Mouse (Mus musculus): ENCODE results near the gene Dcst2. TPM values are rescaled to one million over a fixed set of nuclear protein-coding genes. Genes with fewer than 3 reads are reported as not detected.

The Dcst2 gene
- polyA plus RNA-seq, 2 experiments, result 0.03 to 0.04 TPM

DNA sequence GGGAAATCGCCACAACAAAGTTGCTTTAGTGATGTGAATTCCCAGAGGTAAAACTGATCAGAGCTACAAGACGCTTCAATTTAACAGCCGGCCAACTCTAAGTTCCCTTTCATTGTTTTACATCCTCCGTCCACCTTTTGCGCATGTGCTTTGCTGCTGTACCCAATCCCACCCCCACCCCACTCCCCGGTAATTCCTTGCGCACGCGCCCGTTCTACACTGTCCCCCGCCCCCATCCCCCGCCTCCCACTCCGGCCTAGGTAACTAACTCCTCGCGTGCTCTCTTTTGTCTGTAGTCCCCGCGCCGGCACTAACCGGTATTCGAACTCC lies 56.0 kb downstream of the Dcst2 start:
- TF ChIP-seq EP300 (IDR thresholded peaks at IDR 0.05; ENCODE audit: low read depth), result no peak
- no peak for TF ChIP-seq CTCF (IDR thresholded peaks at IDR 0.05; ENCODE audit: low read depth)
- H3K9ac ChIP-seq (replicated peaks), result peak overlapping the region; percentile 68
- under 1% methylated on average over 20 of the region's 20 CpGs for WGBS (ENCODE audit: insufficient replicate concordance)
- H3K4me3 ChIP-seq (ENCODE audit: insufficient read depth in 1 of 2, low read depth in 2 of 2, low read length in 2 of 2), result peak overlapping the region; percentile 84 to 97
- ATAC-seq (ENCODE audit: insufficient read depth) (peak; percentile 32), DNase-seq (ENCODE audit: low read depth in 3 of 3, low spot score in 3 of 3) (no peak)
- H3K4me2 ChIP-seq (ENCODE audit: low read depth), result peak overlapping the region; percentile 71
- H3K9me3 ChIP-seq (ENCODE audit: control insufficient read depth, low read length), result no peaks in the 10 kb centered on the region
- H3K4me1 ChIP-seq (replicated peaks; ENCODE audit: control insufficient read depth in 2 of 2, insufficient read depth in 2 of 2, low read length in 1 of 2), result peaks cover 29 to 39% of the 10 kb centered on the region in 2 experiments
- no peaks in the 10 kb centered on the region for H3K27me3 ChIP-seq (ENCODE audit: control insufficient read depth, insufficient read depth, low read length)
- H3K27ac ChIP-seq, result peak overlapping the region; percentile 63
- peaks cover 28% of the 10 kb centered on the region for H3K36me3 ChIP-seq (replicated peaks; ENCODE audit: control insufficient read depth, insufficient read depth, low read depth)

DNA sequence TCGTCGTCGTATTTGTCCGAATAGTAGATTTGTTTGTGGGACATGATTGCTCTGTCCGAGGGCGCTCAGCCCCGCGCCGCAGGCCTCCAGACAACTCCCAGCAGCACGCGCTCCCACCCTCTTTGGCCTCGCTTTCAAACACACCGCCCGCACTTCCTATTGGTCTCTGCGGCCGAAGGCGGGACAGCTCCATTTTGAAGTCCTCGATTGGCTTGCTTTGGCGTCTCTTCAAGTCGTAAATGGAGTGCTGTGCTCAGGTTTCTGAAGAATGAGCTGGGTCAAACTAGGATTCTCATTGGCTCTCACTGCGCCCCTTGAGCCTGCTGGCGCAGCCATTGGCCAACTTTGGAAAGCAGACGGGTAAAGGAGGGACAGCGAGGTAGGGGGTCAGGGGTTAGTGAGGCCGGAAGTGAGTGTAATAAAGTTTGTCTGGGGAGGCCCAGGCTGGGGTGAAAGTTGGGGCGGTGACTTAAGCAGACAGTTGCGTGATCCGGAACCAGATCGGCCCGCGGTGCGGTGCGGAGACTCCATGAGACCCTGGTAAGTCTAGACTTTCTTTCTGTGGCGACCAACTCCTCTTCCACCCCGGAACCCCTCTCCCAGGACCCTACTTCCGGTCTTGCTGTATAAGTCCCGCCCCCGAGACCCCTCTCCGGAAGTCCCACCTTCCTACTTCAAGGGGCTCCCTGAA lies 56.5 kb downstream of the Dcst2 start, which contains the start of the genes Cks1b and Shc1:
Gene Cks1b, minus strand, starts transcription at position 214 of the 691 bp plus-strand sequence.
Gene Shc1, plus strand, starts transcription at position 274 of the 691 bp plus-strand sequence.
- DNase-seq (ENCODE audit: low read depth in 3 of 3, low spot score in 3 of 3) (peak; percentile 98), ATAC-seq (ENCODE audit: insufficient read depth) (peak; percentile 90)
- H3K4me1 ChIP-seq (replicated peaks; ENCODE audit: control insufficient read depth in 2 of 2, insufficient read depth in 2 of 2, low read length in 1 of 2), result peaks cover 33 to 44% of the 10 kb centered on the region in 2 experiments
- H3K4me2 ChIP-seq (ENCODE audit: low read depth), result peak within 1 kb of the TSS; percentile 71
- peaks cover 30% of the 10 kb centered on the region for H3K36me3 ChIP-seq (replicated peaks; ENCODE audit: control insufficient read depth, insufficient read depth, low read depth)
- peak within 1 kb of the TSS; percentile 84 to 97 for H3K4me3 ChIP-seq (ENCODE audit: insufficient read depth in 1 of 2, low read depth in 2 of 2, low read length in 2 of 2)
- no peaks in the 10 kb centered on the region for H3K27me3 ChIP-seq (ENCODE audit: control insufficient read depth, insufficient read depth, low read length)
- under 1% methylated on average over 39 of the region's 39 CpGs for WGBS (ENCODE audit: insufficient replicate concordance)
- peak within 1 kb of the TSS; percentile 92 for H3K27ac ChIP-seq
- no peaks in the 10 kb centered on the region for H3K9me3 ChIP-seq (ENCODE audit: control insufficient read depth, low read length)
- H3K9ac ChIP-seq (replicated peaks), result peak within 1 kb of the TSS; percentile 91
- no peak for TF ChIP-seq CTCF (IDR thresholded peaks at IDR 0.05; ENCODE audit: low read depth)
- TF ChIP-seq EP300 (IDR thresholded peaks at IDR 0.05; ENCODE audit: low read depth), result peak; percentile 25; the same call in 1 of the 2 replicates

DNA sequence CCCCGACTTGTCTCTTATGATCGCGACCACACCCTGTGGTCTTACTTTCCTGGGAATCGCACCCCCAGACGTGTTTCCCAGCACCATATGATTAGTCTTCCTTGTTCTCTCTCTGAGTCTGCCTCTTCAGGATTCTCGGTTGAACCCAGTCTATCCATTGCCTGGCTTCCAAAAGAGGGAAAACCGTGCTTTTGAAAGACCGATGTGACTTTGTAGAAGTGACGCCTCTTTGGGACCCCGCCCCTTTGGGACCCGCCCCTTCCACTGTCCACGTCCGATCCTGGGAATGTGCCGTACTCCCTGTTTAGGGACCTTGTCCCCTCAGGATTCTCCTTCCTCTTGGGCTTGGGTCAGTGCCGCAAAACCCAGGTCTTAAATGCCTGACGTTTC lies 57.1 kb downstream of the Dcst2 start:
- Histone ChIP-seq H3K9ac (replicated peaks) (peak overlapping the region; percentile 91), H3K36me3 (replicated peaks; ENCODE audit: control insufficient read depth, insufficient read depth, low read depth) (peaks cover 29% of the 10 kb centered on the region), H3K27ac (peak overlapping the region; percentile 92), H3K27me3 (ENCODE audit: control insufficient read depth, insufficient read depth, low read length) (no peaks in the 10 kb centered on the region), H3K9me3 (ENCODE audit: control insufficient read depth, low read length) (no peaks in the 10 kb centered on the region), H3K4me3 (ENCODE audit: insufficient read depth in 1 of 2, low read depth in 2 of 2, low read length in 2 of 2) (peak overlapping the region; percentile 84 to 97), H3K4me1 (replicated peaks; ENCODE audit: control insufficient read depth in 2 of 2, insufficient read depth in 2 of 2, low read length in 1 of 2) (peaks cover 34 to 49% of the 10 kb centered on the region in 2 experiments), H3K4me2 (ENCODE audit: low read depth) (peak overlapping the region; percentile 71)
- ATAC-seq (ENCODE audit: insufficient read depth) (peak; percentile 9; the same call in 1 of the 2 replicates), DNase-seq (ENCODE audit: low read depth in 3 of 3, low spot score in 3 of 3) (peak in 2 of 3 experiments; percentile 54 to 62)
- TF ChIP-seq EP300 (IDR thresholded peaks at IDR 0.05; ENCODE audit: low read depth) (no peak), CTCF (IDR thresholded peaks at IDR 0.05; ENCODE audit: low read depth) (no peak)
- under 1% methylated on average over 16 of the region's 16 CpGs for WGBS (ENCODE audit: insufficient replicate concordance)

DNA sequence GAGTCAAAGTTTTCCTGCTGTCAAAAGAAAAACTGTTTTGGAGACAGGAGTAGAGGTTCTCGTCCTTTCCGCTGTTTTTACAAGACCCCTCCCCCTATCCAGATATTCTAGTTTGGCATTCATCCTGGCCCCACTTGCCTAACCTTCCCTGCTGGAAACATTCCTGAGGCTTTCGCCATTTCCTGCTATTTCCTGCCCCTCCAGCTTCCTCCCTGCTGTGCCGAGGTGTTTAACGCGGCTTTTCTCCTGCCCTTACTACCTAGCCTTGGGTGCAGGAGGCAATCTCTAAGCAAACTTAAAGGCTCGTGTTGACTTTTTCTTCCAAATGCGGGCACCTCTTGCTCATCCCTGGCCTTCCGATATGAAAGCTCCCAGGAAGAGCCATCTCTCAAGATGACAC lies 57.8 kb downstream of the Dcst2 start:
- WGBS (ENCODE audit: insufficient replicate concordance), result 7% methylated on average over 9 of the region's 9 CpGs
- TF ChIP-seq EP300 (IDR thresholded peaks at IDR 0.05; ENCODE audit: low read depth), result no peak
- TF ChIP-seq CTCF (IDR thresholded peaks at IDR 0.05; ENCODE audit: low read depth), result no peak
- Histone ChIP-seq H3K27ac (peak overlapping the region; percentile 92), H3K9ac (replicated peaks) (peak overlapping the region; percentile 91), H3K4me1 (replicated peaks; ENCODE audit: control insufficient read depth in 2 of 2, insufficient read depth in 2 of 2, low read length in 1 of 2) (peaks cover 41 to 56% of the 10 kb centered on the region in 2 experiments), H3K36me3 (replicated peaks; ENCODE audit: control insufficient read depth, insufficient read depth, low read depth) (peaks cover 29% of the 10 kb centered on the region), H3K27me3 (ENCODE audit: control insufficient read depth, insufficient read depth, low read length) (no peaks in the 10 kb centered on the region), H3K4me2 (ENCODE audit: low read depth) (peak overlapping the region; percentile 71), H3K9me3 (ENCODE audit: control insufficient read depth, low read length) (no peaks in the 10 kb centered on the region), H3K4me3 (ENCODE audit: insufficient read depth in 1 of 2, low read depth in 2 of 2, low read length in 2 of 2) (peak overlapping the region; percentile 84 to 97)
- ATAC-seq (ENCODE audit: insufficient read depth), result no peak
- no peak for DNase-seq (ENCODE audit: low read depth in 3 of 3, low spot score in 3 of 3)

DNA sequence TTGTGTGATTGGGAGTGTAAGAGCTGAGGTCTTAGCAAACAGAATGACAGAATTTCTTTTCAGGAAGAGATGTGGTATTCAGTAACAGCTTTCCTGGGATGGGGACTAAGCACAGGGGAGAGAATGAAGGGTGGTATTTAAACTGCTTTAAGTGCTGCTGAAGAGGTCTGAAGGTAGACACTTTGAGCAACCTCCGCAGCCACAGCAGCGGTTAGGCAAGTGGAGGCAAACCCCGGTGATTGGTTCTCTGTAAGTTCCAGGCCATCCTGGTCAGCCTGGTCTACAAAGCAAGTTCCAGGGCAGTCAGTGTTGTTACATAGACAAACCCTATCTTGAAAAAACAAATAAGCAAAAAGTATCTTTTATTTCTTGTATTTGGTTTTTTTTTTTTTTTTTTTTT lies 58.2 kb downstream of the Dcst2 start:
- Histone ChIP-seq H3K4me3 (ENCODE audit: insufficient read depth in 1 of 2, low read depth in 2 of 2, low read length in 2 of 2) (peak overlapping the region; percentile 84 to 97), H3K9me3 (ENCODE audit: control insufficient read depth, low read length) (no peaks in the 10 kb centered on the region), H3K9ac (replicated peaks) (peak overlapping the region; percentile 91), H3K4me2 (ENCODE audit: low read depth) (peak overlapping the region; percentile 71), H3K27ac (peak overlapping the region; percentile 92), H3K4me1 (replicated peaks; ENCODE audit: control insufficient read depth in 2 of 2, insufficient read depth in 2 of 2, low read length in 1 of 2) (peaks cover 45 to 60% of the 10 kb centered on the region in 2 experiments), H3K36me3 (replicated peaks; ENCODE audit: control insufficient read depth, insufficient read depth, low read depth) (peaks cover 28% of the 10 kb centered on the region), H3K27me3 (ENCODE audit: control insufficient read depth, insufficient read depth, low read length) (no peaks in the 10 kb centered on the region)
- DNase-seq (ENCODE audit: low read depth in 3 of 3, low spot score in 3 of 3) (no peak), ATAC-seq (ENCODE audit: insufficient read depth) (no peak)
- WGBS (ENCODE audit: insufficient replicate concordance), result 35% methylated on average over 3 of the region's 3 CpGs
- TF ChIP-seq EP300 (IDR thresholded peaks at IDR 0.05; ENCODE audit: low read depth) (no peak), CTCF (IDR thresholded peaks at IDR 0.05; ENCODE audit: low read depth) (no peak)

All from liver, embryonic 14.5 days (tissue).